Mouse (Mus musculus) brown adipose tissue, adult 24 weeks (tissue): ENCODE results near the gene Gm43191. TPM values are rescaled to one million over a fixed set of nuclear protein-coding genes. Genes with fewer than 3 reads are reported as not detected.
"Not testable (repeated sequence)": the region's sequence is repeated elsewhere in the genome, so short reads cannot be mapped to it uniquely, and the experiment has no call there.

Experiments
- H3K27ac ChIP-seq: fragments of 200-500 bp; replicated peaks from 2 replicates; pipeline ENCODE4 v1.5.1; 2012; ENCODE audit warnings: low read depth, mild to moderate bottlenecking, low read length
- H3K4me1 ChIP-seq: fragments of 200-500 bp; 2 replicates; pipeline ENCODE4 v1.6.1; 2012; ENCODE audit warnings: low read length, mixed read lengths; ENCODE audit not compliant: control insufficient read depth, insufficient read depth, insufficient read length
- H3K4me3 ChIP-seq: fragments of 200-500 bp; 2 replicates; pipeline ENCODE4 v1.5.1; 2012; ENCODE audit warnings: low read depth, mild to moderate bottlenecking, low read length, moderate library complexity; ENCODE audit not compliant: insufficient read depth
- polyA plus RNA-seq: library from polyadenylated mRNA; stranded (reverse); fragments of >200 nt; gene quantifications from 2 replicates; pipeline ENCODE4 v1.2.4, GENCODE M21; 2012; ENCODE audit not compliant: missing spikeins, insufficient read depth, insufficient read length

Gene Gm43191
- polyA plus RNA-seq, 1 experiment, result not detected

- H3K27ac ChIP-seq, result no peak overlapping the region
- no peaks in the 10 kb centered on the region for H3K4me1 ChIP-seq
Observed at GRCm38 (mm10) chr3:116698786-116699185, 17.7 kb upstream of the Gm43191 start.

DNA sequence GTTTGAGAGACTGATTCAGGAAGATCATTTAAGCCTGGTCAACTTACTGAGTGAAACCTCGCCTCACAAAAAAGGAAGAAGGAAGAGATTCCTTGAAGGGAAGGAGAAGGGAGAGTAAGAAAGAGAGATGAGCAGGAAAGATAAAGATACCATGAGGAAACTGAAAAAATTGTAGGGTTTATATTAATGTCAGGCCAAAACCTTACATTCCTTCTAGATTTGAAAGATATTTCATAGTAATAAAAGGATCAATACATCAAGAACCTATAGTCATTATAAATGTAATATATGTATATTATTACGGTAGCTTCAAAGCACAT lies 14.6 kb upstream of the Gm43191 start:
- Histone ChIP-seq H3K4me3 (no peak overlapping the region), H3K27ac (no peak overlapping the region), H3K4me1 (no peaks in the 10 kb centered on the region)

More at GRCm38 (mm10) chr3:116698786-116699185, 17.7 kb upstream of the Gm43191 start:
- no peak overlapping the region for H3K4me3 ChIP-seq

DNA sequence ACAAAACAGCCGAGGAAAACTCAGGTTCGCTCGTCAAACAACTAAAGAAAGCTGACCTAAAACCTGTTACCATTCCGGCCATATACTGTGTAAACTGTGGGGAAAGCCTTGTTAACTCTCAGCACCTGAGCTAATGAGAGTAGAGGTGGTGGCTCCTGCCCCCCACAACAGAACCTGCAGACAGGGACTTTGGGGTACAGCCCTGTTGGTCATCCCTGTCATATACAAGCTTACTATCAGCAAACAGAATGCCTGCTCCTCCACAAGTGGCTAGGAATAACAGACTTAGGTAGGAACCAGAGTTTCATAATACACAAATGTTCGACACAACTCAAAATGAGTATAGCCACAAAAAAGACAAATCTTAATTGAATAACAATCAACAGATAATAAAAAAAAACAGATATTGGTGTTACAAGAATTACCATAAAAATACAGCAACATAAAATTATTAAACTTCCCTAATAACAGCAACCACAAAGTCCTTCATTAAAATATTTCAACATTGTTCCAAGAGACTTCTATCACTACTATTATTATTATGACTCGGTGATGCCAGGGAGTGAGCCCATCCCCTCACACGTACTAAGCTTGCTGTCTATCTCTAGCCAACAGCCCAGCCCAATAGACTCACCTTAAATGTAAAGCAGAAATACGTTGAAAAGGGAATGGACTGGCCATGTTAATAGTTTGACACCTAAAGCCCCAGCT lies 14.1 kb upstream of the Gm43191 start:
- Histone ChIP-seq H3K4me1 (no peaks in the 10 kb centered on the region), H3K4me3 (no peak overlapping the region), H3K27ac (no peak overlapping the region)

DNA sequence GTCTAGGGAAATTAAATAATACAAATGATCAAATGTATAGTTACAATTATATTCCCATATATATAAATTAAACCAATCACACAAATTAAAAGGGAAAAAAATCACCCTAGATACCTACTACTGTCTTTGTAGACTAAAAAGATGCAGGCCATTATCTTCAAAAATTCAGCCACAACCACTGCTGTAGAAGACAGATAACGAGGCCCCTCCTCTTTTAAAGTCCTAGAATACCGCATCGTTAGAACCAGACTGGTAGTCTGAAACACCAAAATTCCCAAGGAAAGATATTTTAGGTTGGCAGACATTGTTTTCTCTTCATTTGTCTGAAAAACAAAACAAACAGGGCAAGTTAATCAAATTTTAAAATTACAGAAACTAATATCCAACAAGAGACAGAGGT lies 13.3 kb upstream of the Gm43191 start:
- H3K4me3 ChIP-seq, result no peak overlapping the region
- no peaks in the 10 kb centered on the region for H3K4me1 ChIP-seq
- H3K27ac ChIP-seq, result no peak overlapping the region

DNA sequence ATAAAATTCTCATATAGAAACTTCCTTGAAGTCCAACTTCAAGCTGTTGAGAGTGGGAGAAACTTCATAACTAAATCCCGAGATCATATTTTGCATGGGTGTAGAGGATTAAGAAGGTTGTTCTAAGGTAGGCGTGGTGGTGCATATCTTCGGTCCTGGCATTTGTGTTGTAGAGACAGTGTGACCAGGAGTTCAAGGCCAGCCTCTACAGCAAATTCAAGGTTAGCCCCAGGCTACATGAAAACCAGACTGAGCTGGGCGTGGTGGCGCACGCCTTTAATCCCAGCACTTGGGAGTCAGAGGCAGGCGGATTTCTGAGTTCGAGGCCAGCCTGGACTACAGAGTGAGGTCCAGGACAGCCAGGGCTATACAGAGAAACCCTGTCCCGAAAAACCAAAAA lies 16.8 kb downstream of the Gm43191 start:
- not testable (repeated sequence) for H3K4me3 ChIP-seq, H3K27ac ChIP-seq, H3K4me1 ChIP-seq

GRCm38 (mm10) chr3:116662463-116662863 lies 18.6 kb downstream of the Gm43191 start, which contains the start of gene Mfsd14a:
Mfsd14a (minus strand) TSS chr3:116662677.
- H3K27ac ChIP-seq, result peak within 1 kb of the TSS; percentile 89
- peak within 1 kb of the TSS; percentile 93 for H3K4me3 ChIP-seq
- peaks cover 13% of the 10 kb centered on the region for H3K4me1 ChIP-seq

GRCm38 (mm10) chr3:116661870-116662414 lies 19.1 kb downstream of the Gm43191 start:
- peak overlapping the region; percentile 89 for H3K27ac ChIP-seq
- peak overlapping the region; percentile 93 for H3K4me3 ChIP-seq
- peaks cover 16% of the 10 kb centered on the region for H3K4me1 ChIP-seq

GRCm38 (mm10) chr3:116661288-116661869 lies 19.7 kb downstream of the Gm43191 start:
- H3K4me3 ChIP-seq, result peak overlapping the region; percentile 93
- H3K4me1 ChIP-seq, result peaks cover 20% of the 10 kb centered on the region
- peak overlapping the region; percentile 89 for H3K27ac ChIP-seq

GRCm38 (mm10) chr3:116659856-116660430 lies 21.1 kb downstream of the Gm43191 start:
- Histone ChIP-seq H3K4me1 (peaks cover 26% of the 10 kb centered on the region), H3K4me3 (no peak overlapping the region; the same call in 1 of the 2 replicates), H3K27ac (no peak overlapping the region)

- Histone ChIP-seq H3K27ac (no peak overlapping the region), H3K4me1 (peaks cover 28% of the 10 kb centered on the region), H3K4me3 (no peak overlapping the region)
Observed at GRCm38 (mm10) chr3:116658928-116659565, 22.0 kb downstream of the Gm43191 start.

- Histone ChIP-seq H3K4me1 (peaks cover 28% of the 10 kb centered on the region), H3K4me3 (no peak overlapping the region), H3K27ac (no peak overlapping the region)
Observed at GRCm38 (mm10) chr3:116656184-116656965, 24.7 kb downstream of the Gm43191 start.

- not testable (repeated sequence) for H3K4me3 ChIP-seq, H3K27ac ChIP-seq
- H3K4me1 ChIP-seq, result peaks cover 18% of the 10 kb centered on the region
Observed at GRCm38 (mm10) chr3:116654051-116654450, 27.0 kb downstream of the Gm43191 start.

DNA sequence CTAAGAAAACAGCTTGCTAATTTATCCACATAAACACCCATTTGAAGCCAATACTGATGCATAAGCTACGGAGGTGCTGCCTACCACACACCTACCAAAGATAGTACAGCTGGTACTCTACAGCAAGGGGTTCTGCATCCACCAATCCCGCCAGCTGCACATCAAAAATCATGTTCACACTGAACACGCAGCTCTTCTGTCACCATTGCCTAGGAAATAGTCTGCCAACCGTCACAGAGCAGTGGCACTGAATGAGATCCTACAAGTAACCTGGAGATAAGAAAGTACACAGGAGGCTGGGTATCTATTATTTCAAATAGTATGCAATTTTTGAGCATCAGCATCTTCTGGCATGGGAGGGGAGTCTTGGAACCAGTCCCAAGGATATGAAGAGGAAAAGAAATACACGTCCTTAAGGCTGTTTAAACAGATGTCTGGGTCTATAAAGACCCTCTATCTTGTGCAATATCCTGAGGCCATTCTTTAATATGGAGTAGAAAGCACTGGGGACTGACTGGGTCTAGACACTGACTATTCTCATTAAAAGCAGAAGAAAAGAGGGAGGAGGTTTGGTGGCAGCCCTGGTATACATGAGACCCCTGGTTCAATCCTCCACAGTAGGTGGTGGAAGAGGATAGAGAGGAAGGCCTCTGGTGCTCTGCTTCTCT lies 27.6 kb downstream of the Gm43191 start:
- H3K27ac ChIP-seq, result no peak overlapping the region
- peaks cover 15% of the 10 kb centered on the region for H3K4me1 ChIP-seq
- H3K4me3 ChIP-seq, result no peak overlapping the region

- Histone ChIP-seq H3K4me3 (no peak overlapping the region), H3K4me1 (peaks cover 13% of the 10 kb centered on the region), H3K27ac (no peak overlapping the region)
Observed at GRCm38 (mm10) chr3:116652033-116652446, 29.0 kb downstream of the Gm43191 start.
